17 mouse cellular contexts compared by ENCODE assay signal in genomic region chr10:20503265-20504025, GRCm38 (mm10).
DNase-seq lines count a peak whose midpoint lies in the region; ATAC-seq and TF ChIP-seq lines count a peak whose summit lies in the region.
"Had no signal": no experiment of that assay in that cellular context is flagged by ENCODE, and none has a peak within 500 bp of the region (broad histone marks: within the 10 kb centered on the region; RNA-seq: fewer than 3 reads in every experiment).

No protein-coding gene starts in this region.

- H3K4me1 ChIP-seq in lung, embryonic 16.5 days (replicated peaks; ENCODE audit: control insufficient read depth, insufficient read depth, low read length) = peaks cover 3% of the 10 kb centered on the region
- no peaks in the 10 kb centered on the region for H3K4me1 ChIP-seq in intestine, postnatal 0 days (replicated peaks; ENCODE audit: control insufficient read depth, insufficient read depth, low read length)
- no peaks in the 10 kb centered on the region for H3K4me1 ChIP-seq in stomach, postnatal 0 days (replicated peaks; ENCODE audit: control insufficient read depth, insufficient read depth)

- no peak overlapping the region for H3K4me3 ChIP-seq in layer of hippocampus, adult 2 months
- no peak overlapping the region for H3K4me3 ChIP-seq in lung, embryonic 16.5 days (ENCODE audit: low read length)
- H3K4me3 ChIP-seq in intestine, postnatal 0 days (ENCODE audit: low read depth, low read length) = no peak overlapping the region
- H3K4me3 ChIP-seq in stomach, postnatal 0 days (ENCODE audit: low read depth, low read length) = no peak overlapping the region
- H3K4me3 ChIP-seq: embryonic facial prominence, embryonic 13.5 days; hindbrain, embryonic 12.5 days had no signal

- H3K9me3 ChIP-seq in lung, embryonic 16.5 days (ENCODE audit: control insufficient read depth, low read length) = no peaks in the 10 kb centered on the region
- H3K9me3 ChIP-seq in intestine, postnatal 0 days (ENCODE audit: control insufficient read depth) = no peaks in the 10 kb centered on the region
- H3K9me3 ChIP-seq in stomach, postnatal 0 days (ENCODE audit: control insufficient read depth, low read length) = no peaks in the 10 kb centered on the region
- H3K9me3 ChIP-seq: embryonic facial prominence, embryonic 13.5 days; hindbrain, embryonic 12.5 days had no signal

- H3K36me3 ChIP-seq in lung, embryonic 16.5 days (ENCODE audit: control insufficient read depth, insufficient read depth, low read length) = no peaks in the 10 kb centered on the region
- no peaks in the 10 kb centered on the region for H3K36me3 ChIP-seq in intestine, postnatal 0 days (ENCODE audit: control insufficient read depth, insufficient read depth)
- no peaks in the 10 kb centered on the region for H3K36me3 ChIP-seq in stomach, postnatal 0 days (ENCODE audit: control insufficient read depth, insufficient read depth, low read length)
- H3K36me3 ChIP-seq: embryonic facial prominence, embryonic 13.5 days; hindbrain, embryonic 12.5 days had no signal

- H3K4me2 ChIP-seq in lung, embryonic 16.5 days (ENCODE audit: low read depth, low read length) = no peak overlapping the region
- peak overlapping the region; percentile 37 for H3K4me2 ChIP-seq in intestine, postnatal 0 days (replicated peaks; ENCODE audit: low read depth)
- 0 out of 2 replicates have a peak overlapping the region, but pooled peaks have one; percentile 20 for H3K4me2 ChIP-seq in stomach, postnatal 0 days (replicated peaks; ENCODE audit: low read depth)
- H3K4me2 ChIP-seq: embryonic facial prominence, embryonic 13.5 days; hindbrain, embryonic 12.5 days had no signal

- H3K9ac ChIP-seq in lung, embryonic 16.5 days (ENCODE audit: low read length) = no peak overlapping the region
- no peak overlapping the region for H3K9ac ChIP-seq in intestine, postnatal 0 days (ENCODE audit: low read depth, low read length)
- H3K9ac ChIP-seq in stomach, postnatal 0 days (ENCODE audit: low read length) = no peak overlapping the region
- H3K9ac ChIP-seq: embryonic facial prominence, embryonic 13.5 days; hindbrain, embryonic 12.5 days had no signal

- peak; percentile 27; the same call in 1 of the 2 replicates for TF ChIP-seq CTCF in layer of hippocampus, adult 2 months (conservative IDR thresholded peaks at IDR 0.05)
- 0 out of 2 replicates have a peak, but pooled peaks have one; percentile 17 for TF ChIP-seq CTCF in intestine, postnatal 0 days (IDR thresholded peaks at IDR 0.05; ENCODE audit: low read depth)
- TF ChIP-seq CTCF in stomach, postnatal 0 days (IDR thresholded peaks at IDR 0.05; ENCODE audit: low read depth) = peak; percentile 46; the same call in 1 of the 2 replicates

- 61% methylated on average over 17 of the region's 17 CpGs for WGBS in lung, embryonic 16.5 days
- 70% methylated on average over 17 of the region's 17 CpGs for WGBS in intestine, postnatal 0 days
- 71% methylated on average over 17 of the region's 17 CpGs for WGBS in stomach, postnatal 0 days

- no peak for DNase-seq in layer of hippocampus, adult 2 months (ENCODE audit: low spot score in 2 of 2)
- DNase-seq in layer of hippocampus, adult 18-20 months (ENCODE audit: low spot score in 2 of 2) = no peak
- DNase-seq in lung, postnatal 10 days = no peak
- DNase-seq in stomach, postnatal 0 days (ENCODE audit: low spot score) = peak; percentile 27
- DNase-seq in urinary bladder, postnatal 4 days (ENCODE audit: low spot score in 2 of 2) = no peak
- DNase-seq: adrenal gland, postnatal 36 days; cerebellum, adult 8-10 months; left cerebral cortex, postnatal 4 days; midbrain, embryonic 14.5 days; retina, postnatal 1 day; right cerebral cortex, postnatal 4 days had no signal

- H3K27me3 ChIP-seq in lung, embryonic 16.5 days (ENCODE audit: control insufficient read depth, insufficient read depth, low read depth, low read length) = no peaks in the 10 kb centered on the region
- H3K27me3 ChIP-seq in intestine, postnatal 0 days (replicated peaks; ENCODE audit: control insufficient read depth, insufficient read depth, low read length) = no peaks in the 10 kb centered on the region
- H3K27me3 ChIP-seq in stomach, postnatal 0 days (ENCODE audit: control insufficient read depth, insufficient read depth, low read length) = no peaks in the 10 kb centered on the region
- H3K27me3 ChIP-seq: embryonic facial prominence, embryonic 13.5 days; hindbrain, embryonic 12.5 days had no signal

- H3K27ac ChIP-seq in layer of hippocampus, adult 2 months = no peak overlapping the region
- peak overlapping the region; percentile 85 for H3K27ac ChIP-seq in lung, embryonic 16.5 days (ENCODE audit: low read length)
- no peak overlapping the region for H3K27ac ChIP-seq in intestine, postnatal 0 days (ENCODE audit: low read depth, low read length)
- no peak overlapping the region for H3K27ac ChIP-seq in stomach, postnatal 0 days (replicated peaks)
- H3K27ac ChIP-seq: hindbrain, embryonic 12.5 days; macrophage had no signal

- peak; percentile 85 for ATAC-seq in lung, embryonic 16.5 days (ENCODE audit: low read depth)
- ATAC-seq in intestine, postnatal 0 days = peak; percentile 59; the same call in 1 of the 2 replicates
- ATAC-seq in stomach, postnatal 0 days (ENCODE audit: low FRiP score, low TSS enrichment) = peak; percentile 85
- ATAC-seq: inflammation-experienced regulatory T-cells, adult 6 months had no signal

- no peak for TF ChIP-seq EP300 in stomach, postnatal 0 days (optimal IDR thresholded peaks at IDR 0.05)
